Mouse (Mus musculus): ENCODE data around the gene Susd5.

- peak; percentile 10; the same call in 1 of the 2 replicates for TF ChIP-seq CTCF (IDR thresholded peaks at IDR 0.05)
- TF ChIP-seq EP300 (IDR thresholded peaks at IDR 0.05), result no peak
These were observed 16.0 kb upstream of the Susd5 start for GRCm38 (mm10) chr9:114040945-114041344.

Measured in lung, postnatal 0 days (tissue).